Mouse (Mus musculus) adrenal gland, postnatal 0 days (tissue): ENCODE data around the gene Slc25a1. TPM values are rescaled to one million over a fixed set of nuclear protein-coding genes. Genes with fewer than 3 reads are reported as not detected.

ENCODE experiments used
- polyA plus RNA-seq: library from polyadenylated mRNA; unstranded; fragments of >200 nt; fragmentation: Nextera tagmentation; extraction: Ambion mirVana; gene quantifications from 2 replicates; pipeline ENCODE4 v1.2.1, GENCODE M21; 2015

The Slc25a1 gene
- polyA plus RNA-seq, result 107 and 132 TPM in 2 replicates

DNA sequence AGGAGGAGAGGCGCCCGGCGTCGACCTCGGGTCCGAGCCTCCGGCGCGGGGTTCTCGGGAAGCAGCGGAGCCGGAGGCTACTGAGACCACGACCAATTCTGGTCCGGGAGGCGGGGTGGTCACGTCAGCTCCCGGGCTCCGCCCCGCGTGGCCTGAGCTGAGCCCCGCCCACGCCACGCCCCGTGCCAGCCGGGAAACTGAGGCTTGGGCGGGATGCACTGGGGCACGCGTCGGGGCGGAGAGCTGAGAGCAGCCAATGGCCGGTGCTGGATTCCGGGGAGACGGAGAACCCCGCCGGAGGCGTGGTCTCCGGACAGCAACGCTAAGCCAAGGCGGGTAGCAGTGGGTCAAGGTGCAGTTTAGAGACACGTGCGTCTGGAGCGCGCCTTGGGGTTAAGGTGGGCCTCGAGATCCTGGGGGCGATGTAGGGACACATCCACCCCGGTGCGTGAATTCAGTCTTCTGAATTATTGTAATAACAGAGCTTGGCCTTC, at the start of gene Slc25a1:
Gene Slc25a1 (minus strand): TSS at position 133 of the 494 bp plus-strand sequence.

DNA sequence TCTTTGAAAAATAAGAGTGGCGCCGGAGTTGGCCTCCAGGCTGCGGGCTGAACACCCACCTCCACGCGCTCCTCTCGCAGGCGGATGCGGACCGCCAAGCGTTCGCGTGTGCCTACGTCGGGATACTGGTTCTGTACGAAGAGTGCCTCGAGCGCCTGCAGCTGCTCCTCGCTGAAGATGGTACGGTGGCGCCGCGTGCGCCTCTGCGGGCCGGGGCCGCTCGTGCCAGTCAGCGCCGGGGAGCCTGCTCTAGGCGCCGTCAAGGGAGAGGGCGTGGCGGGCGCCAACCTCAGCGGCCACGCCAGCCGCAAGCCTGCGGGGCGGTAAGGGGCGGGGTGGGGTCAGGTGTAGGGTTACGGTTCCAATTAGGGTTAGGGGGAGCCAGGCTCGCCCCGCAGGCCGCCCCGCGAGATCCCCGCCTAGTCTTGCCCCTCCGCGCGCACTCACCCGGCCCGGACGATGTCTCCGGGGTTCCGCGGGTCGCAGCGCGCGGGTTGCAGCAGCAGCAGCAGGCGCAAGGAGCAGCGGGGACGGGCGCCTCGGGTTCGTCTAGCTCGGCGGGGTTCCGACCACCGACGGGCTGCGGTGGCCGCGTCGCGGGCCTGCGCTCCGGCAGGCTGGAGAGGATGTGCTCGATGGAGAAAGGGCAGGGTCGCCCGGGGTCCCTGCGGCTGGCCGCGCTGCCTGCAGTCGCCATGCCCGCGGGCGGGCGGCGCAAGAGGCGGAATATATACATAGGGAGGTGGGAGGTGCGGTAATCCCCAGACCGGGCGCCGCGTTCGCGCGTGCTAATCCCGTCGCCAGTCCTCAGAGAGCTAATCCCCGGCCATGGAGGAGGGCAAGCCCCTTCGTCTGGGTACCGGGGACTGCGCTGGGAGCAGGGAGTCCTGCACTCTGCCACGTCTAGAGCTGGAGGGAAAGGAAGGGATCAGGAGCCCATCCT, 13.4 kb downstream of the Slc25a1 start, which contains the start of gene Gsc2:
Gene Gsc2 (minus strand): TSS at position 753 of the 943 bp plus-strand sequence.

DNA sequence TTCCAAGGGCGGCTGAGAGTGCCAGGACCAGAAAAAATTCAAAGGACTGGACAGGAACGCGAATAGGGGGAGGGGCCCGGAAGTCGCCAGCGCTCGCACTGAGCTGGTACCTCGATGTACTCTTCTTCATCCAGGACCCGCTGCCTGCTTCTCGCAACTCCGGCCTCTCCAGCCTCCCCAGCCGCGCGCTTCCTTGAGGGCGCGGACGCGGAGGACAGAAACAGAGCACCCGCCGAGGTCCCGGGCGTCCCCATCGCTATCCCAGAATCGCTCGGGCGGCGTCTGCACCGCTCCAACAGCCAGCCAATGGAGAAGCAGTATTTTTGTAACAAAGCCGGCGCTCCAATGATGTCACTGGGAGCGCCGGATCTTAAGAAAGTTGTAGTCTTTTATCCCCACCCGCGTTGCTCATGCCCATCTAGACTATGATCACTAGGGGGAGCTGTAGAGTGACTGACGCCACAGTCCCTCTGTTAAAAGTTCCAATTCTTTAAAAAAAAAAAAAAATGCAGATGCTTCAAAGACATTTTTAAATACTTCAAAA, 16.9 kb downstream of the Slc25a1 start, which contains the start of gene Ess2:
Gene Ess2 (minus strand): TSS at position 297 of the 544 bp plus-strand sequence.

DNA sequence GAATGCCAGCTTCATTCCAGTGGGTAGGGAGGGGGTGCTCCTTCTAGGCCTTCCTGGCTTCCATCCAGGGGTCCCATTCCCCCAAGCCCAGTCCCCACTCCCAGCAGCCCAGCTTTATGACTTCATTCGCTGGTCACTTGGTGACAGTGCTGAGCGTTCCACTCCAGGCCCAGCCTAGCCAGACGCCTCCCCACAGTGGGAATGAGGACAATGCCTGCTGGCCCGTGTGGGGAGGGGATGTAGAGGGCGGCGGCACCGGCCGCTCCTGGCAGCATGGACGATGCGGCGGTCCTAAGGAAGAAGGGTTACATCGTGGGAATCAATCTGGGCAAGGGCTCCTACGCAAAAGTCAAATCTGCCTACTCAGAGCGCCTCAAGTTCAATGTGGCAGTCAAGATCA, 29.6 kb downstream of the Slc25a1 start, which contains the start of the genes Dgcr2 and Tssk2:
Gene Dgcr2 (minus strand): TSS at position 101 of the 400 bp plus-strand sequence.
Gene Tssk2 (plus strand): TSS at position 176 of the 400 bp plus-strand sequence.

DNA sequence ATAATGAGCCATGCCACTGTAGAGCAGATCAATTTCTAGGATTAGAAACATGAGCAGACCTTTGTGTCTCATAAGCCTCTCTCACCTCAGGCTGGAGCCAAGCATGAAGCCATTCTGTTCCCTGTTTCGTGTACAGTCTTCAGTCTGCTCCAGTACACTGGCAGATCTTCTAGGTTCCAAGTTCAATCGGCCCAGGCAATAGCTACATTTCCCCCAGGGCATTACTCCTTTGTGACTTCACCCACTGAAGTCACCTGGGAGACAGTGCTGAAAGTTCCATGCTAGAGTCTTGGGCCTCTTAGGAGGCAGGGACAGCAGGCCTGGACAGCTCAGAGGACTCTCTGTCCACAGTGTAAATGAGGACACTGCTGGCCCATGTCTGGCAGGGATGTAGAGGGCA, 34.1 kb downstream of the Slc25a1 start, which contains the start of gene Tssk1:
Gene Tssk1 (plus strand): TSS at position 301 of the 400 bp plus-strand sequence.

DNA sequence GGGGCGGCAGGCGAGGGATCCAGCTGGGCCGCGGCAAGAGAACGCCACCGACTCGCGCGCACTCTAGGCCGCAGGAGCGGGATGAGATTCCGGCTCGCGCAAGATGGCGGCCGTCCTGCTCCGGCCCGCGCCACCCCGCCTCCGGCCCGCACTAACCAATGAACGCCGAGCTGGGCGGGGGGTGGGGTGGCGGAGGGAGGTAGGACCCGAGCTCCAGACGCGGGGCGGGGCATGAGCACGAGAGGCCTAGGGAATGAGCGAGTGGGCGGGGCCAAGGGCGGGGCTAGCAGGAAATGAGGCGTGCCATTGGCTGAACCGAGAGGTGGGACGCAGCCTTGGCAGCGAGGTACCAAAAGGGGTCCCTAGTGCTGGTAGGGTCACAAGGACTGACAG, 36.5 kb downstream of the Slc25a1 start, which contains the start of gene Gm20518:
Gene Gm20518 (minus strand): TSS at position 105 of the 393 bp plus-strand sequence.

Other genes with a start within 250 kb of the Slc25a1 start
- gene Med15, start 195.3 kb downstream of the Slc25a1 start, polyA plus RNA-seq, result 21.9 and 32.5 TPM in 2 replicates
- 31.6 and 40.0 TPM in 2 replicates for gene Klhl22, start 168.6 kb downstream of the Slc25a1 start, polyA plus RNA-seq
- 18.1 and 30.6 TPM in 2 replicates for gene Scarf2, start 130.9 kb downstream of the Slc25a1 start, polyA plus RNA-seq
- not detected in 2 replicates for gene B830017H08Rik, start 95.1 kb downstream of the Slc25a1 start, polyA plus RNA-seq
- 0.68 and 1.5 TPM in 2 replicates for gene Car15, start 89.9 kb downstream of the Slc25a1 start, polyA plus RNA-seq
- not detected in 2 replicates for gene Gm20518, start 36.5 kb downstream of the Slc25a1 start, polyA plus RNA-seq
- 0.04 TPM in 1 of 2 replicates, not detected in the other for gene Tssk1, start 34.0 kb downstream of the Slc25a1 start, polyA plus RNA-seq
- 34.3 and 42.9 TPM in 2 replicates for gene Dgcr2, start 29.7 kb downstream of the Slc25a1 start, polyA plus RNA-seq
- gene Tssk2, start 29.6 kb downstream of the Slc25a1 start, polyA plus RNA-seq, result not detected in 2 replicates
- gene Ess2, start 16.9 kb downstream of the Slc25a1 start, polyA plus RNA-seq, result 18.2 and 22.6 TPM in 2 replicates
- not detected in 2 replicates for gene Gsc2, start 13.2 kb downstream of the Slc25a1 start, polyA plus RNA-seq
- gene Vpreb2, start 52.2 kb upstream of the Slc25a1 start, polyA plus RNA-seq, result 0.29 TPM in 1 of 2 replicates, not detected in the other
- 105 and 116 TPM in 2 replicates for gene Dgcr6, start 124.6 kb upstream of the Slc25a1 start, polyA plus RNA-seq
- 5.9 and 8.0 TPM in 2 replicates for gene Prodh, start 162.0 kb upstream of the Slc25a1 start, polyA plus RNA-seq
- gene Rtn4r, start 199.4 kb upstream of the Slc25a1 start, polyA plus RNA-seq, result 1.0 and 1.9 TPM in 2 replicates